ENCODE assay signal across 8 mouse cellular contexts in the genomic region with DNA sequence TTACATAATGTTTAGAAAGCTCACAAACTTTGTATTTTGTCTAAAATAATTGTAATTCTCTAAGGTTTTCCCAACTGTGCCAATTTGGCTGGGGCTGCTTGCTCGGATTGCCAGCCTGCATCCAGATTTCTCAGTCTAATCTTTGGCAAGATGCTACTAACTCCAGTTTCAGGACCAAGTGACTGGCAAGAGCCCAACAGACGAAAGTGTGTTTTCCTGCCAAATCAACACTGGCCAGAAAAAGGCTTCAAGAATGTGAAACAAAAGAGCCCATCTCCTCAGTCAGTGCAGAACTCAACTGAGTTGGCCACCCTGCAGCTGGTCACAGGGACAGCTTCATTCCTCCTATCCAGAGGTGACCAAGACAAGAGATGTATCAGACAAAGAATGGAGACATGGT.
DNase-seq lines count a peak whose midpoint lies in the region; TF ChIP-seq lines count a peak whose summit lies in the region.
"Had no signal": no experiment of that assay in that cellular context is flagged by ENCODE, and none has a peak within 500 bp of the region (broad histone marks: within the 10 kb centered on the region; RNA-seq: fewer than 3 reads in every experiment).

No protein-coding gene starts in this region.

- DNase-seq in lung, adult 18-20 months = peak; percentile 9 to 21
- DNase-seq in lung, adult 2 months = no peak
- peak; percentile 16 for DNase-seq in cerebellum, adult 8-10 months
- DNase-seq in gastrocnemius, postnatal 36 days = peak; percentile 27 to 49
- DNase-seq in left cerebral cortex, postnatal 4 days = peak; percentile 85
- DNase-seq in spleen, postnatal 36 days (ENCODE audit: low spot score in 2 of 2) = no peak
- no peak for DNase-seq in thymus, postnatal 0 days (ENCODE audit: low spot score)

- no peak overlapping the region for H3K4me3 ChIP-seq in lung, adult 2 months (replicated peaks; ENCODE audit: extremely low read depth, low read depth, low read length)
- H3K4me3 ChIP-seq: limb, embryonic 15.5 days had no signal

- 53% methylated on average over 2 of the region's 2 CpGs for WGBS in lung, adult 2 months

- TF ChIP-seq CTCF in lung, adult 2 months (IDR thresholded peaks at IDR 0.05; ENCODE audit: insufficient read depth, low read length) = no peak

- H3K4me1 ChIP-seq in lung, adult 2 months (ENCODE audit: control insufficient read depth, insufficient read depth, low read length) = no peaks in the 10 kb centered on the region
- H3K4me1 ChIP-seq: limb, embryonic 15.5 days had no signal

- intact Hi-C loops in gastrocnemius, postnatal 36 days (cut with DNase I) = no loop called here
- intact Hi-C loops in left cerebral cortex, postnatal 4 days (cut with DNase I) = no loop called here

- no peak for TF ChIP-seq POLR2A in lung, adult 2 months (IDR thresholded peaks at IDR 0.05; ENCODE audit: borderline replicate concordance, extremely low read depth, low read depth, low read length)

Comparison
In these comparisons a context has a peak if more than half of its experiments do, and no peak if none do; other contexts are left out.
1. DNase-seq: peak in lung, adult 18-20 months (2 of 2), cerebellum, adult 8-10 months (single experiment), gastrocnemius, postnatal 36 days (2 of 2) and left cerebral cortex, postnatal 4 days (single experiment); none in lung, adult 2 months (single experiment), spleen, postnatal 36 days (0 of 2) and thymus, postnatal 0 days (single experiment).